Mouse (Mus musculus) CH12.LX (cell line): ENCODE data around the gene Gas7. TPM values are rescaled to one million over a fixed set of nuclear protein-coding genes. Genes with fewer than 3 reads are reported as not detected.

Experiments used
- DNase-seq: peaks from one replicate; pipeline ENCODE4 v3.0.0-alpha.2; 2013; ENCODE audit errors: extremely low read depth
- H3K27ac ChIP-seq: 2 replicates; pipeline ENCODE4 v1.5.1; 2012; ENCODE audit warnings: low read depth, mild to moderate bottlenecking, control low read depth, moderate library complexity; ENCODE audit not compliant: insufficient read depth
- H3K27me3 ChIP-seq: replicated peaks from 2 replicates; pipeline ENCODE3; 2012; ENCODE audit warnings: inconsistent platforms
- H3K36me3 ChIP-seq, 2 experiments: replicated peaks in 1 of 2; 2 replicates each; pipeline versions ENCODE3 to v1.6.1; 2012; ENCODE audit warnings: inconsistent platforms in 1 of 2, low read length in 1 of 2, mild to moderate bottlenecking in 1 of 2, mixed read lengths in 1 of 2, moderate library complexity in 1 of 2; ENCODE audit not compliant: control insufficient read depth in 1 of 2, insufficient read depth in 1 of 2
- H3K4me1 ChIP-seq, 2 experiments: 2 replicates each; pipeline ENCODE4 v1.6.1; 2012; ENCODE audit warnings: inconsistent platforms in 1 of 2, moderate library complexity in 1 of 2; ENCODE audit not compliant: insufficient read depth in 2 of 2, control insufficient read depth in 1 of 2
- H3K4me2 ChIP-seq: 2 replicates; pipeline ENCODE4 v1.6.1; 2012; ENCODE audit warnings: low read depth, mild to moderate bottlenecking, control low read depth; ENCODE audit not compliant: poor library complexity, insufficient read depth, severe bottlenecking
- H3K4me3 ChIP-seq, 3 experiments: fragments of 150-350 bp in 1 of 3; sonication (generic) in 1 of 3; replicated peaks in 1 of 3; 2 replicates each; pipeline versions ENCODE3 to v1.5.1; 2011 to 2012; ENCODE audit warnings: low read depth in 2 of 3, low read length in 2 of 3, mild to moderate bottlenecking in 2 of 3, moderate library complexity in 2 of 3, control low read depth in 1 of 3, improper control_type of control experiment in 1 of 3, inconsistent platforms in 1 of 3, mixed read lengths in 1 of 3; ENCODE audit not compliant: poor library complexity in 1 of 3
- H3K79me2 ChIP-seq: replicated peaks from 2 replicates; pipeline ENCODE4 v1.6.1; 2012; ENCODE audit warnings: mild to moderate bottlenecking, moderate library complexity; ENCODE audit not compliant: control insufficient read depth, poor library complexity, insufficient read depth, severe bottlenecking; ENCODE audit errors: extremely low read depth
- H3K9ac ChIP-seq: 2 replicates; pipeline ENCODE4 v1.6.1; 2012; ENCODE audit warnings: low read depth, mild to moderate bottlenecking, control low read depth, moderate library complexity; ENCODE audit not compliant: insufficient read depth
- H3K9me3 ChIP-seq: replicated peaks from 2 replicates; pipeline ENCODE3; 2012; ENCODE audit warnings: low read length, inconsistent platforms, mixed read lengths
- BHLHE40 ChIP-seq: IDR thresholded peaks from 2 replicates; pipeline ENCODE4 v1.6.1; 2011; ENCODE audit warnings: mild to moderate bottlenecking, low read depth, low read length, improper control_type of control experiment
- CHD1 ChIP-seq: IDR thresholded peaks from 2 replicates; pipeline ENCODE4 v1.6.1; 2012; ENCODE audit warnings: low read depth, low read length, improper control_type of control experiment, inconsistent platforms
- CHD2 ChIP-seq: IDR thresholded peaks from 2 replicates; pipeline ENCODE4 v1.6.1; 2011; ENCODE audit warnings: low read length, improper control_type of control experiment
- ELF1 ChIP-seq: IDR thresholded peaks from 2 replicates; pipeline ENCODE4 v1.6.1; 2014; ENCODE audit warnings: low read depth, mild to moderate bottlenecking, inconsistent platforms, low read length, improper control_type of control experiment
- EP300 ChIP-seq: IDR thresholded peaks from 2 replicates; pipeline ENCODE4 v1.6.1; 2011; ENCODE audit warnings: low read length, improper control_type of control experiment
- ETS1 ChIP-seq: conservative IDR thresholded peaks from 2 replicates; pipeline ENCODE4 v1.6.1; 2012; ENCODE audit warnings: low read depth, mild to moderate bottlenecking, inconsistent platforms, low read length, improper control_type of control experiment, moderate library complexity
- GABPA ChIP-seq: IDR thresholded peaks from 2 replicates; pipeline ENCODE4 v1.6.1; 2012; ENCODE audit warnings: low read depth, low read length, improper control_type of control experiment, inconsistent platforms; ENCODE audit not compliant: insufficient replicate concordance
- HCFC1 ChIP-seq: IDR thresholded peaks from 2 replicates; pipeline ENCODE4 v1.6.1; 2012; ENCODE audit warnings: low read depth, mild to moderate bottlenecking, inconsistent platforms, low read length, improper control_type of control experiment
- IRF4 ChIP-seq: IDR thresholded peaks from 2 replicates; pipeline ENCODE4 v1.6.1; 2014; ENCODE audit warnings: low read depth, mild to moderate bottlenecking, inconsistent platforms, low read length, improper control_type of control experiment
- JUND ChIP-seq: conservative IDR thresholded peaks from 2 replicates; pipeline ENCODE4 v1.6.1; 2011; ENCODE audit warnings: low read depth, low read length, improper control_type of control experiment
- KAT2A ChIP-seq: IDR thresholded peaks from 2 replicates; pipeline ENCODE4 v1.6.1; 2012; ENCODE audit warnings: low read length, improper control_type of control experiment, inconsistent platforms; ENCODE audit not compliant: insufficient replicate concordance
- MAFK ChIP-seq: IDR thresholded peaks from 2 replicates; pipeline ENCODE4 v1.6.1; 2011; ENCODE audit warnings: low read length, improper control_type of control experiment; ENCODE audit not compliant: insufficient replicate concordance
- MAX ChIP-seq: IDR thresholded peaks from 2 replicates; pipeline ENCODE4 v1.6.1; 2011; ENCODE audit warnings: low read length, improper control_type of control experiment
- MAZ ChIP-seq: IDR thresholded peaks from 2 replicates; pipeline ENCODE4 v1.6.1; 2012; ENCODE audit warnings: low read depth, mild to moderate bottlenecking, inconsistent platforms, low read length, improper control_type of control experiment, moderate library complexity
- MEF2A ChIP-seq: IDR thresholded peaks from 2 replicates; pipeline ENCODE4 v1.6.1; 2014; ENCODE audit warnings: low read depth, mild to moderate bottlenecking, inconsistent platforms, low read length, improper control_type of control experiment, borderline replicate concordance
- MXI1 ChIP-seq: IDR thresholded peaks from 2 replicates; pipeline ENCODE4 v1.6.1; 2011; ENCODE audit warnings: mild to moderate bottlenecking, low read depth, low read length, improper control_type of control experiment
- MYC ChIP-seq: IDR thresholded peaks from 2 replicates; pipeline ENCODE4 v1.6.1; 2011; ENCODE audit warnings: low read depth, mild to moderate bottlenecking, improper control_type of control experiment, low read length
- NRF1 ChIP-seq: IDR thresholded peaks from 2 replicates; pipeline ENCODE4 v1.6.1; 2014; ENCODE audit warnings: low read depth, mild to moderate bottlenecking, inconsistent platforms, low read length, improper control_type of control experiment, moderate library complexity
- POLR2A ChIP-seq: IDR thresholded peaks from 2 replicates; pipeline ENCODE4 v1.6.1; 2011; ENCODE audit warnings: low read depth, mild to moderate bottlenecking, improper control_type of control experiment, low read length
- POLR2AphosphoS2 ChIP-seq: IDR thresholded peaks from 2 replicates; pipeline ENCODE4 v1.6.1; 2011; ENCODE audit warnings: low read depth, low read length, improper control_type of control experiment
- RAD21 ChIP-seq: IDR thresholded peaks from 2 replicates; pipeline ENCODE4 v1.6.1; 2011; ENCODE audit warnings: low read depth, mild to moderate bottlenecking, low read length, improper control_type of control experiment, moderate library complexity
- RCOR1 ChIP-seq: conservative IDR thresholded peaks from 2 replicates; pipeline ENCODE4 v1.6.1; 2012; ENCODE audit warnings: low read depth, mild to moderate bottlenecking, inconsistent platforms, low read length, improper control_type of control experiment
- SIN3A ChIP-seq: IDR thresholded peaks from 2 replicates; pipeline ENCODE4 v1.6.1; 2012; ENCODE audit warnings: low read length, improper control_type of control experiment, inconsistent platforms
- SMC3 ChIP-seq: IDR thresholded peaks from 2 replicates; pipeline ENCODE4 v1.6.1; 2011; ENCODE audit warnings: low read depth, low read length, improper control_type of control experiment
- TBP ChIP-seq: conservative IDR thresholded peaks from 2 replicates; pipeline ENCODE4 v1.6.1; 2011; ENCODE audit warnings: low read depth, low read length, improper control_type of control experiment
- TCF12 ChIP-seq: IDR thresholded peaks from 2 replicates; pipeline ENCODE4 v1.6.1; 2014; ENCODE audit warnings: low read depth, mild to moderate bottlenecking, inconsistent platforms, low read length, improper control_type of control experiment
- UBTF ChIP-seq: IDR thresholded peaks from 2 replicates; pipeline ENCODE4 v1.6.1; 2012; ENCODE audit warnings: low read depth, mild to moderate bottlenecking, inconsistent platforms, low read length, improper control_type of control experiment, moderate library complexity
- USF1 ChIP-seq: IDR thresholded peaks from 2 replicates; pipeline ENCODE4 v1.6.1; 2014; ENCODE audit warnings: low read depth, mild to moderate bottlenecking, inconsistent platforms, low read length, improper control_type of control experiment
- USF2 ChIP-seq: conservative IDR thresholded peaks from 2 replicates; pipeline ENCODE4 v1.6.1; 2011; ENCODE audit warnings: low read depth, low read length, improper control_type of control experiment
- ZC3H11A ChIP-seq: IDR thresholded peaks from 2 replicates; pipeline ENCODE4 v1.6.1; 2012; ENCODE audit warnings: low read depth, mild to moderate bottlenecking, inconsistent platforms, low read length, improper control_type of control experiment
- ZKSCAN1 ChIP-seq: IDR thresholded peaks from 2 replicates; pipeline ENCODE4 v1.6.1; 2012; ENCODE audit warnings: low read depth, inconsistent platforms, low read length, improper control_type of control experiment, borderline replicate concordance
- ZMIZ1 ChIP-seq: IDR thresholded peaks from 2 replicates; pipeline ENCODE4 v1.6.1; 2012; ENCODE audit warnings: low read depth, mild to moderate bottlenecking, inconsistent platforms, low read length, improper control_type of control experiment
- ZNF384 ChIP-seq: IDR thresholded peaks from 2 replicates; pipeline ENCODE4 v1.6.1; 2012; ENCODE audit warnings: low read depth, low read length, improper control_type of control experiment, inconsistent platforms
- dilution Hi-C: fragments of 300-500 bp; cut with MboI; formaldehyde crosslinking; loops from 2 replicates; pipeline ENCODE4 v1.14.3; 2020; ENCODE audit warnings: low sequenced_read_pairs; ENCODE audit not compliant: extremely low pct_unique_long_range_greater_than_20kb, extremely low pct_ligation_motif_present
- in situ Hi-C: fragments of 300-500 bp; cut with MboI; formaldehyde crosslinking; loops from 3 replicates; pipeline ENCODE4 v1.14.3; 2019; ENCODE audit warnings: low sequenced_read_pairs, low pct_ligation_motif_present, low pct_unique_long_range_greater_than_20kb, mixed read lengths
- polyA plus RNA-seq: library from polyadenylated mRNA; unstranded; fragments of >175 nt; gene quantifications from 2 replicates; pipeline ENCODE4 v1.2.1, GENCODE M21; 2012; ENCODE audit warnings: low read depth; ENCODE audit not compliant: insufficient read length
- total RNA-seq, 2 experiments: library from RNA; depleted of rRNA; stranded (reverse); fragments of 300-350 nt in 1 of 2; fragments of >200 nt in 1 of 2; gene quantifications; 2 replicates each; pipeline ENCODE4 v1.2.3; 2012 to 2014

The Gas7 gene
- total and polyA plus RNA-seq, 3 experiments, result 7.0 to 20.8 (median 7.0) TPM

GRCm38 (mm10) chr11:67563141-67563540 is 107.9 kb downstream of the Gas7 start (continued):
- TF ChIP-seq ZKSCAN1 (no peak), NRF1 (no peak), MAFK (0 out of 2 replicates have a peak, but pooled peaks have one; percentile 53), ZMIZ1 (no peak), ZC3H11A (no peak), IRF4 (peak; percentile 68), USF2 (no peak; the same call in 1 of the 2 replicates), BHLHE40 (0 out of 2 replicates have a peak, but pooled peaks have one; percentile 21), TBP (0 out of 2 replicates have a peak, but pooled peaks have one; percentile 35)

GRCm38 (mm10) chr11:67564003-67564637 is 108.9 kb downstream of the Gas7 start:
- in situ Hi-C loops, result no loop called here
- Histone ChIP-seq H3K36me3 (peaks cover 0 to 5% of the 10 kb centered on the region in 2 experiments), H3K27me3 (no peaks in the 10 kb centered on the region), H3K4me2 (peak overlapping the region; percentile 26), H3K4me3 (no peak overlapping the region), H3K79me2 (no peaks in the 10 kb centered on the region), H3K27ac (peak overlapping the region; percentile 78), H3K4me1 (peaks cover 57 to 84% of the 10 kb centered on the region in 2 experiments), H3K9me3 (no peaks in the 10 kb centered on the region), H3K9ac (0 out of 2 replicates have a peak overlapping the region, but pooled peaks have one; percentile 0)
- dilution Hi-C loops, result no loop called here
- peak; percentile 93 for DNase-seq
- TF ChIP-seq RCOR1, result peak; percentile 87
- 0 out of 2 replicates have a peak, but pooled peaks have one; percentile 23 for TF ChIP-seq ELF1
- no peak for TF ChIP-seq GABPA
- TF ChIP-seq CHD2, result peak; percentile 63; the same call in 1 of the 2 replicates
- TF ChIP-seq HCFC1, result peak; percentile 31; the same call in 1 of the 2 replicates
- peak; percentile 37; the same call in 1 of the 2 replicates for TF ChIP-seq POLR2A
- no peak for TF ChIP-seq ZKSCAN1
- TF ChIP-seq ZC3H11A, result no peak
- TF ChIP-seq KAT2A, result no peak
- TF ChIP-seq MYC, result peak; percentile 90
- TF ChIP-seq ETS1, result peak; percentile 95
- TF ChIP-seq ZNF384, result 0 out of 2 replicates have a peak, but pooled peaks have one; percentile 19
- TF ChIP-seq IRF4, result peak; percentile 90
- no peak for TF ChIP-seq USF2
- TF ChIP-seq MAX, result peak; percentile 85; the same call in 1 of the 2 replicates
- peak; percentile 5 for TF ChIP-seq RAD21
- TF ChIP-seq SMC3, result peak; percentile 26; the same call in 1 of the 2 replicates
- TF ChIP-seq CHD1, result peak; percentile 72
- TF ChIP-seq SIN3A, result peak; percentile 88
- TF ChIP-seq ZMIZ1, result no peak
- peak; percentile 47; the same call in 1 of the 2 replicates for TF ChIP-seq TBP
- TF ChIP-seq NRF1, result peak; percentile 24; the same call in 1 of the 2 replicates
- 0 out of 2 replicates have a peak, but pooled peaks have one; percentile 61 for TF ChIP-seq MAZ
- TF ChIP-seq JUND, result no peak; the same call in 1 of the 2 replicates
- peak; percentile 81 for TF ChIP-seq EP300
- TF ChIP-seq POLR2AphosphoS2, result no peak
- TF ChIP-seq UBTF, result peak; percentile 65; the same call in 1 of the 2 replicates
- TF ChIP-seq TCF12, result peak; percentile 91
- no peak for TF ChIP-seq USF1
- peak; percentile 92 for TF ChIP-seq BHLHE40
- peak; percentile 94 for TF ChIP-seq MEF2A
- peak; percentile 66; the same call in 1 of the 2 replicates for TF ChIP-seq MAFK
- peak; percentile 45; the same call in 1 of the 2 replicates for TF ChIP-seq MXI1
